In the genomic region with DNA sequence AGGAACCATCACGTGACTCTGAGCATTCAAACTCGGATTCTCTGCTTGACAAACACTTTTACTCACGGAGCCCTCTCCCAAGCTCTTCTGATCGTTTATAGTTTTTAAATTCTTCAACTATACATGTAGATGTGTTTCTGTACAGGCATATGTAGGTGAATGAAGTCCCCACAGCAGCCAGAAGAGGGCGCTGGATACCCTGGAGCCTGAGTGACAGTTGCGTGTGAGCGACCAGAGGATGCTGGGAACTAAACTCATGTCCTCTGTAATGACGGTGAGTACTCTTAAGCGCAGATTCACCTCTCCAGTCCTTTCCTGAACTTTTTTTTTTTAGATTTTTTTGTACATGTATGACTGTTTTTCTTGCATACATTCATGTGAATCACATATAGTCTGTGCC, we compare ENCODE assay signal across 10 mouse cellular contexts. TPM values are rescaled to one million over a fixed set of nuclear protein-coding genes. Genes with fewer than 3 reads are reported as not detected.
DNase-seq lines count a peak whose midpoint lies in the region; ATAC-seq lines count a peak whose summit lies in the region.
"Had no signal": no experiment of that assay in that cellular context is flagged by ENCODE, and none has a peak within 500 bp of the region (broad histone marks: within the 10 kb centered on the region; RNA-seq: fewer than 3 reads in every experiment).

No protein-coding gene starts in this region.

- peak; percentile 34 for DNase-seq in kidney, adult 18-20 months
- DNase-seq in kidney, adult 11 months: no peak
- peak; percentile 41 for DNase-seq in thymus, postnatal 0 days (ENCODE audit: low spot score)
- no peak for DNase-seq in thymus, postnatal 10 days (ENCODE audit: low spot score in 2 of 2)
- DNase-seq in c-Kit-positive CD71-positive TER-119-positive erythroid progenitor cells, embryonic 14.5 days (ENCODE audit: low spot score): peak; percentile 25
- no peak for DNase-seq in MN1 (ENCODE audit: low spot score)
- DNase-seq in right cerebral cortex, postnatal 4 days: no peak

- ATAC-seq in hindbrain, embryonic 12.5 days (ENCODE audit: low FRiP score): no peak
- ATAC-seq: midbrain, embryonic 13.5 days had no signal

- H3K4me2 ChIP-seq in hindbrain, embryonic 12.5 days (replicated peaks): no peak overlapping the region
- H3K4me2 ChIP-seq: midbrain, embryonic 13.5 days; stomach, embryonic 15.5 days had no signal

- H3K4me3 ChIP-seq in hindbrain, embryonic 12.5 days: no peak overlapping the region
- H3K4me3 ChIP-seq: midbrain, embryonic 13.5 days; stomach, embryonic 15.5 days had no signal

- H3K36me3 ChIP-seq in hindbrain, embryonic 12.5 days: no peaks in the 10 kb centered on the region
- H3K36me3 ChIP-seq: midbrain, embryonic 13.5 days; stomach, embryonic 15.5 days had no signal

- H3K9me3 ChIP-seq in hindbrain, embryonic 12.5 days (replicated peaks): no peaks in the 10 kb centered on the region; the same call in 1 of the 2 replicates
- H3K9me3 ChIP-seq: stomach, embryonic 15.5 days had no signal

- peaks cover 15% of the 10 kb centered on the region; the same call in 1 of the 2 replicates for H3K4me1 ChIP-seq in hindbrain, embryonic 12.5 days

- no peak overlapping the region for H3K9ac ChIP-seq in hindbrain, embryonic 12.5 days
- H3K9ac ChIP-seq: midbrain, embryonic 13.5 days; stomach, embryonic 15.5 days had no signal

- WGBS in hindbrain, embryonic 12.5 days: 29% methylated on average over 9 of the region's 9 CpGs

- peaks cover 7% of the 10 kb centered on the region; the same call in 1 of the 2 replicates for H3K27me3 ChIP-seq in hindbrain, embryonic 12.5 days
- H3K27me3 ChIP-seq: stomach, embryonic 15.5 days had no signal

- no peak overlapping the region for H3K27ac ChIP-seq in hindbrain, embryonic 12.5 days
- H3K27ac ChIP-seq: midbrain, embryonic 13.5 days; stomach, embryonic 15.5 days had no signal

RNA-seq across cellular contexts. Expression of a gene that starts 13.3 kb away (rescaled TPM):
- polyA plus RNA-seq in thymus, postnatal 0 days (2015; fragmentation: Nextera tagmentation; extraction: Ambion mirVana): 6.1 and 7.0 TPM in 2 replicates
- 41.0 and 44.1 TPM in 2 replicates for polyA plus RNA-seq in hindbrain, embryonic 12.5 days (2016; fragmentation: Nextera tagmentation; extraction: Ambion mirVana)

RNA-seq across cellular contexts. Expression of a gene that starts 18.8 kb away (rescaled TPM):
- 205 and 252 TPM in 2 replicates for polyA plus RNA-seq in thymus, postnatal 0 days (2015; fragmentation: Nextera tagmentation; extraction: Ambion mirVana)
- 1.3 and 2.3 TPM in 2 replicates for polyA plus RNA-seq in hindbrain, embryonic 12.5 days (2016; fragmentation: Nextera tagmentation; extraction: Ambion mirVana)

RNA-seq across cellular contexts. Expression of a gene that starts 41.1 kb away (rescaled TPM):
- 146 and 152 TPM in 2 replicates for polyA plus RNA-seq in thymus, postnatal 0 days (2015; fragmentation: Nextera tagmentation; extraction: Ambion mirVana)
- 101 and 106 TPM in 2 replicates for polyA plus RNA-seq in hindbrain, embryonic 12.5 days (2016; fragmentation: Nextera tagmentation; extraction: Ambion mirVana)

RNA-seq across cellular contexts. Expression of a gene that starts 41.3 kb away (rescaled TPM):
- polyA plus RNA-seq in thymus, postnatal 0 days (2015; fragmentation: Nextera tagmentation; extraction: Ambion mirVana): 29.4 and 34.4 TPM in 2 replicates
- polyA plus RNA-seq in hindbrain, embryonic 12.5 days (2016; fragmentation: Nextera tagmentation; extraction: Ambion mirVana): 71.9 and 80.6 TPM in 2 replicates

Comparison
In these comparisons a context has a peak if more than half of its experiments do, and no peak if none do; other contexts are left out.
1. DNase-seq: peak in kidney, adult 18-20 months (single experiment), thymus, postnatal 0 days (single experiment) and c-Kit-positive CD71-positive TER-119-positive erythroid progenitor cells, embryonic 14.5 days (single experiment); none in kidney, adult 11 months (single experiment), thymus, postnatal 10 days (0 of 2), MN1 (single experiment) and right cerebral cortex, postnatal 4 days (single experiment).
2. RNA of a gene that starts 18.8 kb away (polyA plus RNA-seq): 205 to 252 TPM in thymus, postnatal 0 days; 1.3 to 2.3 TPM in hindbrain, embryonic 12.5 days; every median in the first group is over 10 times any median in the second.